Mouse (Mus musculus): ENCODE measurements around the gene Ywhag. TPM values are rescaled to one million over a fixed set of nuclear protein-coding genes. Genes with fewer than 3 reads are reported as not detected.
A peak's percentile ranks its signal among the peaks of the same experiment; 100 is the strongest.

Gene Ywhag
- polyA plus RNA-seq, 1 experiment from 2014 or later = 60.9 TPM

GRCm38 (mm10) chr5:135963280-135963627 lies 28.8 kb upstream of the Ywhag start:
- peak overlapping the region; percentile 72 for H3K4me3 ChIP-seq (replicated peaks)
- WGBS (ENCODE audit: insufficient replicate concordance) = 11% methylated on average over 6 of the region's 6 CpGs
- no peak for ATAC-seq (ENCODE audit: insufficient read depth)
- H3K9ac ChIP-seq = peak overlapping the region; percentile 86
- H3K27ac ChIP-seq (replicated peaks) = peak overlapping the region; percentile 100
- no peaks in the 10 kb centered on the region for H3K9me3 ChIP-seq (replicated peaks)
- H3K36me3 ChIP-seq (replicated peaks) = no peaks in the 10 kb centered on the region
- H3K4me2 ChIP-seq = peak overlapping the region; percentile 100
- peaks cover 10% of the 10 kb centered on the region; the same call in 1 of the 2 replicates for H3K27me3 ChIP-seq
- peaks cover 56% of the 10 kb centered on the region for H3K4me1 ChIP-seq (replicated peaks)

GRCm38 (mm10) chr5:135962492-135963279 lies 28.3 kb upstream of the Ywhag start:
- WGBS (ENCODE audit: insufficient replicate concordance) = under 1% methylated on average over 64 of the region's 64 CpGs
- peak; percentile 92 for ATAC-seq (ENCODE audit: insufficient read depth)

GRCm38 (mm10) chr5:135962125-135962491 lies 27.7 kb upstream of the Ywhag start:
- peak overlapping the region; percentile 86 for H3K9ac ChIP-seq
- H3K9me3 ChIP-seq (replicated peaks) = no peaks in the 10 kb centered on the region
- peak overlapping the region; percentile 100 for H3K27ac ChIP-seq (replicated peaks)
- no peaks in the 10 kb centered on the region for H3K36me3 ChIP-seq (replicated peaks)
- under 1% methylated on average over 11 of the region's 11 CpGs for WGBS (ENCODE audit: insufficient replicate concordance)
- peak overlapping the region; percentile 100 for H3K4me2 ChIP-seq
- H3K4me3 ChIP-seq (replicated peaks) = peak overlapping the region; percentile 72
- no peak; the same call in 1 of the 2 replicates for ATAC-seq (ENCODE audit: insufficient read depth)
- H3K4me1 ChIP-seq (replicated peaks) = peaks cover 64% of the 10 kb centered on the region
- H3K27me3 ChIP-seq = peaks cover 10% of the 10 kb centered on the region; the same call in 1 of the 2 replicates

More at GRCm38 (mm10) chr5:135962492-135963279, 28.3 kb upstream of the Ywhag start:
- Histone ChIP-seq H3K9me3 (replicated peaks) (no peaks in the 10 kb centered on the region), H3K36me3 (replicated peaks) (no peaks in the 10 kb centered on the region), H3K9ac (peak overlapping the region; percentile 86), H3K4me1 (replicated peaks) (peaks cover 61% of the 10 kb centered on the region), H3K27ac (replicated peaks) (peak overlapping the region; percentile 100), H3K27me3 (peaks cover 10% of the 10 kb centered on the region; the same call in 1 of the 2 replicates), H3K4me3 (replicated peaks) (peak overlapping the region; percentile 72), H3K4me2 (peak overlapping the region; percentile 100)

GRCm38 (mm10) chr5:135960909-135961635 lies 26.7 kb upstream of the Ywhag start:
- H3K4me1 ChIP-seq (replicated peaks) = peaks cover 75% of the 10 kb centered on the region
- 86% methylated on average over 15 of the region's 15 CpGs for WGBS (ENCODE audit: insufficient replicate concordance)
- peak overlapping the region; percentile 100 for H3K27ac ChIP-seq (replicated peaks)
- peak overlapping the region; percentile 86 for H3K9ac ChIP-seq
- H3K4me2 ChIP-seq = peak overlapping the region; percentile 100
- H3K4me3 ChIP-seq (replicated peaks) = peak overlapping the region; percentile 72
- no peak for ATAC-seq (ENCODE audit: insufficient read depth)
- H3K27me3 ChIP-seq = peaks cover 9% of the 10 kb centered on the region; the same call in 1 of the 2 replicates
- H3K9me3 ChIP-seq (replicated peaks) = no peaks in the 10 kb centered on the region
- no peaks in the 10 kb centered on the region for H3K36me3 ChIP-seq (replicated peaks)

GRCm38 (mm10) chr5:135959911-135960310 lies 25.5 kb upstream of the Ywhag start:
- ATAC-seq (ENCODE audit: insufficient read depth) = no peak
- Histone ChIP-seq H3K27me3 (no peaks in the 10 kb centered on the region), H3K9ac (no peak overlapping the region), H3K36me3 (replicated peaks) (no peaks in the 10 kb centered on the region), H3K9me3 (replicated peaks) (no peaks in the 10 kb centered on the region), H3K4me2 (no peak overlapping the region), H3K27ac (replicated peaks) (peak overlapping the region; percentile 67), H3K4me1 (replicated peaks) (peaks cover 71% of the 10 kb centered on the region), H3K4me3 (replicated peaks) (no peak overlapping the region)
- 79% methylated on average over 7 of the region's 7 CpGs for WGBS (ENCODE audit: insufficient replicate concordance)

GRCm38 (mm10) chr5:135958367-135958766 lies 24.0 kb upstream of the Ywhag start:
- Histone ChIP-seq H3K36me3 (replicated peaks) (no peaks in the 10 kb centered on the region), H3K9me3 (replicated peaks) (no peaks in the 10 kb centered on the region), H3K27ac (replicated peaks) (peak overlapping the region; percentile 90), H3K9ac (no peak overlapping the region; the same call in 1 of the 2 replicates), H3K4me3 (replicated peaks) (0 out of 2 replicates have a peak overlapping the region, but pooled peaks have one; percentile 47), H3K4me1 (replicated peaks) (peaks cover 69% of the 10 kb centered on the region), H3K4me2 (peak overlapping the region; percentile 79), H3K27me3 (no peaks in the 10 kb centered on the region)
- ATAC-seq (ENCODE audit: insufficient read depth) = no peak
- 88% methylated on average over 4 of the region's 4 CpGs for WGBS (ENCODE audit: insufficient replicate concordance)

- peak; percentile 73 for ATAC-seq (ENCODE audit: insufficient read depth)
- Histone ChIP-seq H3K9me3 (replicated peaks) (no peaks in the 10 kb centered on the region), H3K4me3 (replicated peaks) (peak overlapping the region; percentile 47), H3K4me1 (replicated peaks) (peaks cover 62% of the 10 kb centered on the region), H3K9ac (peak overlapping the region; percentile 63), H3K27me3 (no peaks in the 10 kb centered on the region), H3K4me2 (peak overlapping the region; percentile 79), H3K36me3 (replicated peaks) (no peaks in the 10 kb centered on the region), H3K27ac (replicated peaks) (peak overlapping the region; percentile 94)
- 8% methylated on average over 28 of the region's 28 CpGs for WGBS (ENCODE audit: insufficient replicate concordance)
These were observed 23.0 kb upstream of the Ywhag start for GRCm38 (mm10) chr5:135957207-135957974.

- H3K4me1 ChIP-seq (replicated peaks) = peaks cover 58% of the 10 kb centered on the region
- ATAC-seq (ENCODE audit: insufficient read depth) = no peak
- H3K36me3 ChIP-seq (replicated peaks) = no peaks in the 10 kb centered on the region
- peak overlapping the region; percentile 79 for H3K4me2 ChIP-seq
- H3K27me3 ChIP-seq = no peaks in the 10 kb centered on the region
- no peaks in the 10 kb centered on the region for H3K9me3 ChIP-seq (replicated peaks)
- H3K9ac ChIP-seq = peak overlapping the region; percentile 49; the same call in 1 of the 2 replicates
- H3K4me3 ChIP-seq (replicated peaks) = peak overlapping the region; percentile 47
- WGBS (ENCODE audit: insufficient replicate concordance) = 69% methylated on average over 9 of the region's 9 CpGs
- H3K27ac ChIP-seq (replicated peaks) = peak overlapping the region; percentile 94
These were observed 22.1 kb upstream of the Ywhag start for GRCm38 (mm10) chr5:135956300-135957206.

GRCm38 (mm10) chr5:135952830-135953229 lies 18.4 kb upstream of the Ywhag start:
- no peak overlapping the region for H3K9ac ChIP-seq
- no peaks in the 10 kb centered on the region for H3K36me3 ChIP-seq (replicated peaks)
- no peak for ATAC-seq (ENCODE audit: insufficient read depth)
- H3K9me3 ChIP-seq (replicated peaks) = no peaks in the 10 kb centered on the region
- H3K27ac ChIP-seq (replicated peaks) = no peak overlapping the region
- peaks cover 35% of the 10 kb centered on the region for H3K4me1 ChIP-seq (replicated peaks)
- WGBS (ENCODE audit: insufficient replicate concordance) = 67% methylated on average over 2 of the region's 2 CpGs
- no peak overlapping the region for H3K4me2 ChIP-seq
- H3K27me3 ChIP-seq = no peaks in the 10 kb centered on the region
- no peak overlapping the region for H3K4me3 ChIP-seq (replicated peaks)

GRCm38 (mm10) chr5:135951660-135952059 lies 17.2 kb upstream of the Ywhag start:
- peak; percentile 70 for ATAC-seq (ENCODE audit: insufficient read depth)
- Histone ChIP-seq H3K9ac (no peak overlapping the region), H3K4me2 (peak overlapping the region; percentile 57), H3K4me1 (replicated peaks) (peaks cover 26% of the 10 kb centered on the region), H3K9me3 (replicated peaks) (no peaks in the 10 kb centered on the region), H3K27ac (replicated peaks) (peak overlapping the region; percentile 74), H3K36me3 (replicated peaks) (no peaks in the 10 kb centered on the region), H3K27me3 (no peaks in the 10 kb centered on the region), H3K4me3 (replicated peaks) (no peak overlapping the region)
- WGBS (ENCODE audit: insufficient replicate concordance) = 57% methylated on average over 2 of the region's 2 CpGs

Measured in liver, embryonic 15.5 days (tissue).